Mouse (Mus musculus) layer of hippocampus, adult 8-10 months (tissue): ENCODE results near the gene Cuedc1. TPM values are rescaled to one million over a fixed set of nuclear protein-coding genes. Genes with fewer than 3 reads are reported as not detected.
"Not testable (repeated sequence)": the region's sequence is repeated elsewhere in the genome, so short reads cannot be mapped to it uniquely, and the experiment has no call there.

Experiments used
- DNase-seq, 2 experiments: peaks; one replicate each; pipeline ENCODE4 v3.0.0; 2022; ENCODE audit warnings: low spot score in 2 of 2
- total RNA-seq, 4 experiments: library from RNA; stranded (reverse); gene quantifications; 2 replicates each; pipeline ENCODE4 v1.2.4; 2022

Cuedc1 gene
- total RNA-seq, 4 experiments from 2014 or later, result 30.9 to 38.7 (median 33.4) TPM

GRCm38 (mm10) chr11:88168611-88169010 lies 70.8 kb downstream of the Cuedc1 start:
- no peak for DNase-seq

GRCm38 (mm10) chr11:88169531-88170040 lies 71.7 kb downstream of the Cuedc1 start:
- DNase-seq, result no peak

GRCm38 (mm10) chr11:88170606-88171005 lies 72.7 kb downstream of the Cuedc1 start:
- no peak for DNase-seq

- no peak for DNase-seq
These were observed 74.1 kb downstream of the Cuedc1 start for GRCm38 (mm10) chr11:88171876-88172442.

- no peak for DNase-seq
These were observed 74.9 kb downstream of the Cuedc1 start for GRCm38 (mm10) chr11:88172601-88173325.

- no peak for DNase-seq
These were observed 75.6 kb downstream of the Cuedc1 start for GRCm38 (mm10) chr11:88173386-88174025.

- DNase-seq, result no peak
These were observed 82.7 kb downstream of the Cuedc1 start for GRCm38 (mm10) chr11:88180467-88180958.

GRCm38 (mm10) chr11:88180959-88181619 lies 83.2 kb downstream of the Cuedc1 start:
- DNase-seq, result peak in 1 of 2 experiments; percentile 54

GRCm38 (mm10) chr11:88184632-88185180 lies 86.8 kb downstream of the Cuedc1 start:
- DNase-seq, result no peak

- no peak for DNase-seq
These were observed 88.5 kb downstream of the Cuedc1 start for GRCm38 (mm10) chr11:88186078-88186946.

- DNase-seq, result no peak
These were observed 89.0 kb downstream of the Cuedc1 start for GRCm38 (mm10) chr11:88186947-88187243.

GRCm38 (mm10) chr11:88187417-88188133 lies 89.7 kb downstream of the Cuedc1 start:
- peak; percentile 77 to 78 for DNase-seq

GRCm38 (mm10) chr11:88188216-88188615 lies 90.4 kb downstream of the Cuedc1 start:
- DNase-seq, result no peak

- DNase-seq, result no peak
These were observed 90.8 kb downstream of the Cuedc1 start for GRCm38 (mm10) chr11:88188635-88189034.

- DNase-seq, result no peak
These were observed 94.7 kb downstream of the Cuedc1 start for GRCm38 (mm10) chr11:88192595-88192994.

GRCm38 (mm10) chr11:88193098-88193823 lies 95.4 kb downstream of the Cuedc1 start:
- DNase-seq, result no peak

- DNase-seq, result no peak
These were observed 96.2 kb downstream of the Cuedc1 start for GRCm38 (mm10) chr11:88193824-88194696.

- DNase-seq, result not testable (repeated sequence)
These were observed 97.8 kb downstream of the Cuedc1 start for GRCm38 (mm10) chr11:88195699-88196098.
